Mouse (Mus musculus): Measurements from ENCODE around the gene Nup93.

Nup93 gene

GRCm38 (mm10) chr8:94214252-94215173, at the start of gene Nup93:
TSS of gene Nup93 (plus strand) at chr8:94214564.
- in situ Hi-C loops (cut with MboI; ENCODE audit: unreplicated experiment in 2 of 2) = loop anchor here in 1 of 2 experiments (25.0 kb wide), 1 partner anchor 1077 kb away; the partner anchor contains the start of gene Ces1c

- in situ Hi-C loops (cut with MboI; ENCODE audit: unreplicated experiment in 2 of 2) = loop anchor here (5.0 kb wide), 1 partner anchor 37 kb away; no protein-coding TSS in a partner anchor
Observed at GRCm38 (mm10) chr8:94165772-94166171, 48.6 kb upstream of the Nup93 start.

- in situ Hi-C loops (cut with MboI; ENCODE audit: unreplicated experiment in 2 of 2) = loop anchor here (5.0 kb wide), 1 partner anchor 35 kb away; no protein-coding TSS in a partner anchor
Observed at GRCm38 (mm10) chr8:94167244-94167643, 47.1 kb upstream of the Nup93 start.

- in situ Hi-C loops (cut with MboI; ENCODE audit: unreplicated experiment in 2 of 2) = loop anchor here (5.0 kb wide), 1 partner anchor 33 kb away; no protein-coding TSS in a partner anchor
Observed at GRCm38 (mm10) chr8:94169547-94169946, 44.8 kb upstream of the Nup93 start.

GRCm38 (mm10) chr8:94171321-94171755, 43.0 kb upstream of the Nup93 start:
- in situ Hi-C loops (cut with MboI; ENCODE audit: unreplicated experiment in 2 of 2) = no loop called here

DNA sequence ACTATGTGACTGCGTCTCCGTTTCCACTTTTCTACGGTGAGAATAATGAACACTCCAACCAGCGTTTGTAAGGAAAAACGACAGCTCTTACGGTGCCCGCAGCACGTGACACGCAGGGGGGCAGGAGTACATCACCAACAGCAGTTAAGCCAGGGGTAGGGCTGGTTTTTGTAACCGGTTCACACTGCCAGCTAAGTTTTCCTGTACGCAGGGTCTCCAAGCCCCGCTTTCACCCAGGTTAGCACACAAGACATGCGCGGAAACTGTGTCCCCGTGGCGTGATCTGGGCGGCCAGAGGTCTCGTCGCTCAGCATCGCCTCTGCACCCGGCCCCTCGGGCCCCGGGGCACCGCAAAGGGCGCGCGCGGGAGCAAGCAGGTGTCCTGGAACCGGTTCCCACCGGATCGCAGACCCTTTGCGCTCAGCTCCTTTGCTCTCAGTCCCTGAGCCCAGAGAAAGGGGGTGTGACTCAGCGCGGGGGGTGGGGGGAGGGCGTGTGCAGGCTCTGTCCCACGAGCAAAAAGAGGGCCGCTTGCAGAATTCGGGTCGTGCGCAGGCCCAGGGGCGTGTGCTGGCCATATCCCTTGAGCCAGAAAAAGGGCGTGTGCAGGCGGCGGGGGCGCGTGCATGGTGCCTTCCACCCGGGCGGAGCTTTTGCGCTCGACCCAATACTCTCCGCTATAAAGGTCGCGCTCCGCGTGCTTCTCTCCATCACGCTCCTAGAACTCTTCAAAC, 42.1 kb upstream of the Nup93 start, which contains the start of gene Mt2:
Gene Mt2 (plus strand): TSS at position 590 of the 734 bp plus-strand sequence.
- in situ Hi-C loops (cut with MboI; ENCODE audit: unreplicated experiment in 2 of 2) = no loop called here

DNA sequence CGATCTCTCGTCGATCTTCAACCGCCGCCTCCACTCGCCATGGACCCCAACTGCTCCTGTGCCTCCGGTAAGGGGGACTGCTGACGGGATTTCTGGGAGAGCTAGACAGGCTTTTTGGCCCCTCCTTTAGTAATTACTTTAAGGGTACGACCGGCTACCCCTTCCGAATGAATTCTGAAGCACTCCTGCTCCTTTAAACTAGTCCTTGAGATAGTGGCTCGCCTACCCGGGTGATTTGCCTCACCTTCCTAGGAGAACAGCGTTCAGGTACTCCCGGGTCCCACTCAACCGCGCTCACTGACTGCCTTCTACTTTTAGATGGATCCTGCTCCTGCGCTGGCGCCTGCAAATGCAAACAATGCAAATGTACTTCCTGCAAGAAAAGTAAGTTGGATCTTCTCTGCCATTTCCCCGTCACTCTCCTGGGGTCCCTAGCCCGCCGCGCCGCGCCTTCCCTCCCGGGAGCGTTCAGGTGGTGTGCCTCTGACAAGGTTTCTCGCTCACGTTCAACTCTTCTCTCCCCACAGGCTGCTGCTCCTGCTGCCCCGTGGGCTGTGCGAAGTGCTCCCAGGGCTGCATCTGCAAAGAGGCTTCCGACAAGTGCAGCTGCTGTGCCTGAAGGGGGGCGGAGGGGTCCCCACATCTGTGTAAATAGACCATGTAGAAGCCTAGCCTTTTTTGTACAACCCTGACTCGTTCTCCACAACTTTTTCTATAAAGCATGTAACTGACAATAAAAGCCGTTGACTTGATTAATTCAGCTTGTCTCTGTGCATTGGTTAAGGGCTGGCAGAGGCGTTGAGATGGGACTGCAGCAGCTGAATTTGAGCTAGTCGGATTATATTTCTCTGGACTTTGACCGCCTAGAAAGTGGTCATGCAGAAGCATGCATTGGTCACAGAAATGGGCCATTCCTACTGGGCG, 41.3 kb upstream of the Nup93 start:
- in situ Hi-C loops (cut with MboI; ENCODE audit: unreplicated experiment in 2 of 2) = no loop called here

- in situ Hi-C loops (cut with MboI; ENCODE audit: unreplicated experiment in 2 of 2) = no loop called here
Observed at GRCm38 (mm10) chr8:94173848-94174403, 40.4 kb upstream of the Nup93 start.

GRCm38 (mm10) chr8:94174619-94175213, 39.6 kb upstream of the Nup93 start:
- in situ Hi-C loops (cut with MboI; ENCODE audit: unreplicated experiment in 2 of 2) = loop anchor here in 1 of 2 experiments (25.0 kb wide), 1 partner anchor 1812 kb away; the partner anchor contains the start of gene Irx5

GRCm38 (mm10) chr8:94177716-94178390, 36.5 kb upstream of the Nup93 start:
- in situ Hi-C loops (cut with MboI; ENCODE audit: unreplicated experiment in 2 of 2) = loop anchor here in 1 of 2 experiments (25.0 kb wide), 1 partner anchor 1816 kb away; the partner anchor contains the start of gene Irx5

DNA sequence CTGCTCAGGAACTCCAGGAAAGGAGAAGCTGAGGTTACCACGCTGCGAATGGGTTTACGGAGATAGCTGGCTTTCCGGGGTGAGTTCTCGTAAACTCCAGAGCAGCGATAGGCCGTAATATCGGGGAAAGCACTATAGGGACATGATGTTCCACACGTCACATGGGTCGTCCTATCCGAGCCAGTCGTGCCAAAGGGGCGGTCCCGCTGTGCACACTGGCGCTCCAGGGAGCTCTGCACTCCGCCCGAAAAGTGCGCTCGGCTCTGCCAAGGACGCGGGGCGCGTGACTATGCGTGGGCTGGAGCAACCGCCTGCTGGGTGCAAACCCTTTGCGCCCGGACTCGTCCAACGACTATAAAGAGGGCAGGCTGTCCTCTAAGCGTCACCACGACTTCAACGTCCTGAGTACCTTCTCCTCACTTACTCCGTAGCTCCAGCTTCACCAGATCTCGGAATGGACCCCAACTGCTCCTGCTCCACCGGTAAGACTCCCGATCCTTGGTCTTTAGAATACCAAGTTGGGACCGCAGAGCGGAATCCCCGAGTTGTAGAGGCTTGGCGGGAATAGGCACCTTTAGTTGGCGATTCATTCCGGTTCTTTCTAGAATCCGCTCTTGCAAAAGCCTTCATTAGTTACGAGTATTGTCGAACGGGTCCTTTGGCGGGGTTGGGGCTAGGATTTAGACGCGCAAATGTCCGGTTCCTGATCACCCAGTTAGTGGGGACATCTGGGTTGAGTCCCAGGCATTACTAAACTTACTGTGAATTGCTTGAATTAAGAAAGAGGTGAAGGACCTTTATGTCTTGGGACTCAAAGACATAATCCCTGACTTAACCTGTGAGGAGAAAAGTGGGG, 35.3 kb upstream of the Nup93 start, which contains the start of gene Mt1:
Gene Mt1 (plus strand): TSS at position 226 of the 856 bp plus-strand sequence.
- in situ Hi-C loops (cut with MboI; ENCODE audit: unreplicated experiment in 2 of 2) = loop anchor here in 1 of 2 experiments (25.0 kb wide), 1 partner anchor 1817 kb away; the partner anchor contains the start of gene Irx5

GRCm38 (mm10) chr8:94179713-94180560, 34.4 kb upstream of the Nup93 start:
- in situ Hi-C loops (cut with MboI; ENCODE audit: unreplicated experiment in 2 of 2) = loop anchor here (10.0 to 25.0 kb wide), 2 partner anchors 1815 to 1818 kb away; partner anchors contain the start of gene Irx5 (in 1 of the 2)

GRCm38 (mm10) chr8:94180561-94180908, 33.8 kb upstream of the Nup93 start:
- in situ Hi-C loops (cut with MboI; ENCODE audit: unreplicated experiment in 2 of 2) = loop anchor here (10.0 to 25.0 kb wide), 2 partner anchors 1816 to 1818 kb away; partner anchors contain the start of gene Irx5 (in 1 of the 2)

GRCm38 (mm10) chr8:94182055-94182929, 32.1 kb upstream of the Nup93 start:
- in situ Hi-C loops (cut with MboI; ENCODE audit: unreplicated experiment in 2 of 2) = loop anchor here (10.0 to 25.0 kb wide), 2 partner anchors 1817 to 1820 kb away; partner anchors contain the start of gene Irx5 (in 1 of the 2)

DNA sequence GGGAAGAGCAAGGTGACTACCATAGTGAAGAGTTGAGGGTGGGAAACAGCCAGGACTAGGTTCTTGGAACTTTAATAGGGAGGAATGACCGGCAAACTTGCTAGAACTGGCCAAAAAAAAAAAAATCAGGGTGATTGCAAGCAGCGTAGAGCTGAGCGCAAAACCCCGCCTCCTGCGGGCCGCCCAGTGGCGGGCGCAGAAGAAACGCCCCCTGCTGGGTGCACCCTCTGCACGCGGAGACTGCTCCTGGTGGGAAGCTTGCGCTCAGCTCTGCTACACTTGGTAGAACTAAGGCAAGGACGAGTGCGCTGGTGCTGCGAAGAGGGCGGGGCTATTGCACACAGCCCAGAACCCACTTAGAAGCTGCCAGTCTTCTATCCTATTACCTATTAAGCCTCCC, 31.2 kb upstream of the Nup93 start:
- in situ Hi-C loops (cut with MboI; ENCODE audit: unreplicated experiment in 2 of 2) = loop anchor here (10.0 to 25.0 kb wide), 2 partner anchors 1818 to 1821 kb away; partner anchors contain the start of gene Irx5 (in 1 of the 2)

Data from v-Abl transformed pro-B cells (cell line).